Mouse (Mus musculus) kidney, embryonic 16.5 days (tissue): ENCODE measurements around the gene Tet3. TPM values are rescaled to one million over a fixed set of nuclear protein-coding genes. Genes with fewer than 3 reads are reported as not detected.

ENCODE experiments used
- ATAC-seq: fragments of 200-750 bp; cut with Nextera tagmentation; 2 replicates; pipeline ENCODE4 v1.8.0; 2017; ENCODE audit warnings: moderate TSS enrichment; ENCODE audit not compliant: low FRiP score, low TSS enrichment
- H3K27ac ChIP-seq: fragments of 300-500 bp; sonication (generic); 2 replicates; pipeline ENCODE4 v1.5.1; 2014; ENCODE audit warnings: low read length
- H3K27me3 ChIP-seq: fragments of 300-500 bp; sonication (generic); 2 replicates; pipeline ENCODE4 v1.6.1; 2014; ENCODE audit warnings: low read length, control low read depth, mixed read lengths; ENCODE audit not compliant: insufficient read depth
- H3K36me3 ChIP-seq: fragments of 300-500 bp; sonication (generic); 2 replicates; pipeline ENCODE4 v1.6.1; 2014; ENCODE audit warnings: low read length, control low read depth, mixed read lengths; ENCODE audit not compliant: insufficient read depth
- H3K4me1 ChIP-seq: fragments of 300-500 bp; sonication (generic); 2 replicates; pipeline ENCODE4 v1.6.1; 2014; ENCODE audit warnings: low read length, control low read depth, mixed read lengths; ENCODE audit not compliant: insufficient read depth
- H3K4me2 ChIP-seq: fragments of 300-500 bp; sonication (generic); replicated peaks from 2 replicates; pipeline ENCODE4 v1.6.1; 2014; ENCODE audit warnings: low read depth, low read length
- H3K4me3 ChIP-seq: fragments of 300-500 bp; sonication (generic); 2 replicates; pipeline ENCODE4 v1.5.1; 2014; ENCODE audit warnings: mild to moderate bottlenecking, low read length
- H3K9ac ChIP-seq: fragments of 300-500 bp; sonication (generic); replicated peaks from 2 replicates; pipeline ENCODE4 v1.6.1; 2014; ENCODE audit warnings: low read length
- H3K9me3 ChIP-seq: fragments of 300-500 bp; sonication (generic); 2 replicates; pipeline ENCODE4 v1.6.1; 2016; ENCODE audit warnings: low read length, control low read depth
- WGBS: fragments of 180-500 bp; shearing (Covaris S2); extraction: QIAGEN DNeasy Blood & Tissue Kit; methylation state at CpG from one replicate; pipeline ENCODE4 v1.1.7; 2014; 5-methylcytosine and 5-hydroxymethylcytosine counted together
- polyA plus RNA-seq: library from polyadenylated mRNA; unstranded; fragments of >200 nt; fragmentation: Nextera tagmentation; extraction: Ambion mirVana; gene quantifications from 2 replicates; pipeline ENCODE4 v1.2.1, GENCODE M21; 2015

The Tet3 gene
- polyA plus RNA-seq, 1 experiment from 2014 or later: 48.9 TPM

DNA sequence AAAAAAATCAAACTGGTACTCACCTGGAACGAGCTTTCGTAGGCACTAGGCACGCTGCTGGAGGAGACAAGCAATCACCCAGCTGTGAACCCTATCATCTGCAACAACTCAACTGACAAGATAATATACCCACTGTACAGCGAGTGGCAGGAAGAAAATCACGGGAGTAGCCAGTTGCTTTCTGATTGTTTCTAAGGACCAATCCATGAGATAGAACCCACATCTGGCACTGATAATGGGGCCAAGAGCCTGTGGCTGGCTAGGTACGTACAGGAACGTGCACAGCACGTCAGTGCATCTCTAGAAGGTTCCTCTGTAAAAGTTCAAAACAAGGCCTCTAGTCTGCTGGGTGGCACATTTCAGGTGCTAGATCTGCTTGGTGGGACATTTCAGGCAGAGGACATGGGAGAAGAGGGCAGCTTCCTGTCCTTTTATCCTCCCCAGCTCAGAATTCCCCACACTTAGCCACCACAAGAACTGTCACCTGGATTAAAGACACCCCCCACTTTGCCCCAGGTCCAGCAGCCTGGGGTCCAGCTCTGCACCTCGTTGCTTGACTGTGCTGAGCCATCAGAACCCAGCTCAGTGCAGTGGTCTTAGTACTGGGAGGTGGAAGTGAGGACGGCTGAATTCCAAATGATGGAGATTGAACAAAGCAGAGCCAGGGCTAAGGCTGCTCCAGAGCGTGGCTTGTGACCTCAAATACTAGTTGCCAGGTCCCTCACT lies 97.2 kb downstream of the Tet3 start:
- no peaks in the 10 kb centered on the region for H3K27me3 ChIP-seq
- no peak overlapping the region for H3K4me2 ChIP-seq
- no peak overlapping the region for H3K27ac ChIP-seq
- H3K4me1 ChIP-seq: no peaks in the 10 kb centered on the region
- H3K9me3 ChIP-seq: no peaks in the 10 kb centered on the region
- WGBS: 89% methylated on average over 11 of the region's 11 CpGs
- H3K9ac ChIP-seq: no peak overlapping the region
- ATAC-seq: no peak
- no peak overlapping the region for H3K4me3 ChIP-seq
- peaks cover 41% of the 10 kb centered on the region for H3K36me3 ChIP-seq

- Histone ChIP-seq H3K36me3 (peaks cover 45% of the 10 kb centered on the region), H3K4me1 (no peaks in the 10 kb centered on the region), H3K27ac (no peak overlapping the region), H3K9me3 (no peaks in the 10 kb centered on the region), H3K4me2 (no peak overlapping the region), H3K9ac (no peak overlapping the region), H3K27me3 (no peaks in the 10 kb centered on the region), H3K4me3 (no peak overlapping the region)
- WGBS: 90% methylated on average over 10 of the region's 10 CpGs
- no peak for ATAC-seq
Measured at GRCm38 (mm10) chr6:83357436-83357835, 101.4 kb downstream of the Tet3 start.

DNA sequence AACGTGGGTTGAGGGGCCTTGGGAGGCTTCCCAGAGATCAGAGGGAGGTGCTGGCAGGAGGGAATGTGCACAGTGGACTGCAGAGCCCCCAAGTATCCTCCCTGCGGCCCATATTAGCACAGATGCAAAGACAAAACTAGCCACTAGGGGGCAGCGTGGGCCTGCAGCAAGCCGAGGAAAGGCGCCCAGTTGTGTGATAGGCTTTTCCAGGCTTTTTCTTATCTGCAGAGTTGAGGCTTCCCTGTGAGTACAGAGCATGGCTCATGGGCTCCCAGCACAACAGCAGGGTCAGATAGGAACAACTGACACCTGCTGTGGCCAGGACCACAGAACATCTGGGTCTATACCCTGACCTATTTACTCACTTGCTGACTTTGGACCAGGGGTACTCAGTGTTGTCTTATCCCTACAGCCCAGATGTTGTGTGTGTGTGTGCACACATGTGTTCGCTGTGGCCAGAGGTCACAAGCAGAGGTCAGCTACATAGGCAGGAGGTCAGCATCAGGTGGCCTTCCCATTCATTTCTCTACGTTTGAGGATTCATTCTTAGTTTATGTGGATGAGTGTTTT lies 102.2 kb downstream of the Tet3 start:
- peaks cover 41% of the 10 kb centered on the region for H3K36me3 ChIP-seq
- 24% methylated on average over 7 of the region's 7 CpGs for WGBS
- ATAC-seq: peak; percentile 49; the same call in 1 of the 2 replicates

DNA sequence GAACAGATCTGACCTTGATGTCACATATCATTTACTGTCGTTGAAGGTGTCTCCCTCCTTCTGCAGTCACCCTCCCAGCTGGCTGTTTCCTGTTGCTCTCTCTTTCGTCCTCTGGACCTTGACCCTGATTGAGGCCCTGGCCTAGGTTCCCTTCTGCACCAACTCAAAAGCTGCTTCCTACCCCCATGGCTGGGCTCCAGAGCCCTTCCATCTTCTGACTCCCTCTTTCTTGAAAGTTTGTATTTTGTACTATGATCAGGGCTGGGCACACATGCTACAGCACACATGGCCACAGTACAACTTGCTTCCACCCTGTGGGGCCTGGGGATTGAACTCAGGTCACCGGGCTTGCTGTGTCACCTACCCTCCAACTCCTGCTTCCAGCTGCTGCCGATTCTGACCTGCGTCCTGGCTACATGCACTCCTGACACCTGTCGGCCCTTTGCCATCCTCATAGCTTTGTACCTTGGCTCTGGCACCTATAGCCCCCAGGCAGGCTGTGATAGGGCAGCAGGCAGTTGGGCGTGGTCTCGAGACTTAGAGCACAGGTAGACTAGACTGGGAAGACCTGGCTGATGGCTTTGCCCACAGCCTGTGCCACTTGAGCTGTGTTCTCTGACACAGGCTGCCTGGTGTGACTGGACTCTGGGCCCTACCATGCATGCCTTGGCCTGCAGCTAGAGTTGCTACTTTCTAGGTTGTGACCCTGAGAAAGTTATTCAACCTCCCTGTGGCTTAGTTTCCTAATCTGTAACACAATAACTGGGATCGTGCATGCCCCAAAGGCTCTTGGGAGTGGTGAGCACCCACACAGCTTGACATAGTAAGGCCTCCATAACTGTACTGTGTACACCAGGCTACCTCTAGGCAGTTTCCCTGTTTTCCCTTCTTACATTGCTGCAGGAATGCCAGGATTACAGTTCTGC lies 103.8 kb downstream of the Tet3 start:
- WGBS: 78% methylated on average over 9 of the region's 9 CpGs
- Histone ChIP-seq H3K4me3 (no peak overlapping the region), H3K4me1 (peaks cover 3% of the 10 kb centered on the region), H3K9me3 (no peaks in the 10 kb centered on the region), H3K27ac (no peak overlapping the region), H3K36me3 (peaks cover 38% of the 10 kb centered on the region), H3K9ac (no peak overlapping the region), H3K27me3 (no peaks in the 10 kb centered on the region), H3K4me2 (no peak overlapping the region)
- no peak for ATAC-seq

More for the DNA sequence above, 102.2 kb downstream of the Tet3 start:
- H3K9me3 ChIP-seq: no peaks in the 10 kb centered on the region
- H3K4me1 ChIP-seq: no peaks in the 10 kb centered on the region
- no peak overlapping the region for H3K9ac ChIP-seq
- H3K27me3 ChIP-seq: no peaks in the 10 kb centered on the region
- H3K27ac ChIP-seq: no peak overlapping the region
- no peak overlapping the region for H3K4me2 ChIP-seq
- no peak overlapping the region for H3K4me3 ChIP-seq

DNA sequence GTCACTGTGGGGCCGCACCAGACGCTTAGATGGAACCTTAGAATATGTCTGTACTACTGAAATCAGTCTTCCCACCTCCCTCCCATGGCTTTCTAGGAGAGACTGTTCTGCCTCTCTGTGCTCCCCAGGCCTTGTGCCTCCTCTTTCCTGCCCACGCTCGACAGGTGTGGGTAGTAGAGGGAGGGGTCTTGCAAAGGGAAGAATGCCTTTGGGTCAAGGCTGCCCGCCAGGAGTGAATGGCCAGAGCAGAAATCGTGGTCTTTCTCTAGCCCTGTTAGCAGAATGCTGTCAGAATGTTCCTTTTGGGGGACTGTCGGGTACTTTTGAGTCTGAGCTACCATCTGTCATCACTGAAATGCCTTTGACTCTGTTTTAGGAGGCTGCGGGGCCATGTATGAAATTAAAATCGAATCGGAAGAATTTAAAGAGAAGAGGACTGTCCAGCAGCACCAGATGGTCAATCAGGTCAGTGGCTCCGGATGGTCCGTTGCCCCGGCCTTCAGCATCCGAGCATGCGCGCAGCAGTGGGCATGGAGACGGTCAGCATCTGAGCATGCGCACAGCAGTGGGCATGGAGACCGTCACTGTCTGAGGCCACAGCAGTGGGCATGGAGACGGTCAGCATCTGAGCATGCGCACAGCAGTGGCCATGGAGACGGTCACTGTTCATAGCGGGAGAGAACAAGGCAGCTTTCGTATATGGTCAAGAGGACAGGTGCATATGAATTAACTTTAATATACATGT lies 106.0 kb downstream of the Tet3 start:
- ATAC-seq: no peak
- H3K9ac ChIP-seq: no peak overlapping the region
- no peak overlapping the region for H3K27ac ChIP-seq
- H3K4me2 ChIP-seq: no peak overlapping the region
- no peaks in the 10 kb centered on the region for H3K27me3 ChIP-seq
- peaks cover 13% of the 10 kb centered on the region for H3K4me1 ChIP-seq
- no peak overlapping the region for H3K4me3 ChIP-seq
- H3K36me3 ChIP-seq: peaks cover 19% of the 10 kb centered on the region; the same call in 1 of the 2 replicates
- WGBS: 92% methylated on average over 24 of the region's 24 CpGs
- no peaks in the 10 kb centered on the region for H3K9me3 ChIP-seq

- no peak overlapping the region for H3K27ac ChIP-seq
- H3K27me3 ChIP-seq: no peaks in the 10 kb centered on the region
- peaks cover 15% of the 10 kb centered on the region; the same call in 1 of the 2 replicates for H3K36me3 ChIP-seq
- no peak overlapping the region for H3K4me2 ChIP-seq
- H3K4me3 ChIP-seq: no peak overlapping the region
- H3K9ac ChIP-seq: no peak overlapping the region
- peaks cover 13% of the 10 kb centered on the region for H3K4me1 ChIP-seq
- no peaks in the 10 kb centered on the region for H3K9me3 ChIP-seq
- WGBS: 83% methylated on average over 7 of the region's 7 CpGs
- ATAC-seq: no peak; the same call in 1 of the 2 replicates
Measured at GRCm38 (mm10) chr6:83351490-83352160, 107.3 kb downstream of the Tet3 start.

DNA sequence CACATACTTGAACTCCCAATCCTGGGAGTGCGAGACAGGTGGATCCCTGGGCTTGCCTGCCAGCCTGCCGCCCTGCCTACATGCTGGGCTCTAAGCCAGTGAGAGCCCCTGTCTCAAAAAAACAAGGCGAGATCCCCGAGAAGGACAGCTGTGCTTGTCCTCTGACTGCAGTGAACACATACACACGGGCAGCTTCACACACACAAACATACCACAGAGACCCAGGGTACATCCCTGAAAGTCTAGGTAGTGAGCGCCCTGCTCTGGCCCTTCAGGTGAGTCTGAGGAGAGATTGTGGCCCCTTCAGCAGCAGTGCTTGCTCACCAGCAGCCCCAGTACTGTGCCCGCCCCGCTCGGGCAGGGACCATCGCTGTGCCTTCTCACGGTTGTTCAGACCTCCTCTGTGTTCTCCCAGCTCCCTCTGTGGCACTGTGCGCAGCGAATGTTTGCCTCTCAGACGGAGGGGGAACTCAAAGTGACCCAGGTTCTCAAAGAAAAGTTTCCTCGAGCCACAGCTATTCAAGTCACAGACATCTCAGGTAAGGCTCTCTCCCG lies 108.0 kb downstream of the Tet3 start:
- Histone ChIP-seq H3K27me3 (no peaks in the 10 kb centered on the region), H3K4me2 (no peak overlapping the region), H3K4me3 (no peak overlapping the region), H3K36me3 (peaks cover 15% of the 10 kb centered on the region; the same call in 1 of the 2 replicates), H3K9ac (peak overlapping the region; percentile 93; the same call in 1 of the 2 replicates), H3K27ac (no peak overlapping the region), H3K4me1 (peaks cover 13% of the 10 kb centered on the region), H3K9me3 (no peaks in the 10 kb centered on the region)
- WGBS: 90% methylated on average over 16 of the region's 16 CpGs
- ATAC-seq: no peak

- Histone ChIP-seq H3K4me2 (peak overlapping the region; percentile 80), H3K4me1 (peaks cover 13% of the 10 kb centered on the region), H3K9me3 (no peaks in the 10 kb centered on the region), H3K4me3 (peak overlapping the region; percentile 78), H3K9ac (peak overlapping the region; percentile 93), H3K27me3 (no peaks in the 10 kb centered on the region), H3K36me3 (peaks cover 15% of the 10 kb centered on the region; the same call in 1 of the 2 replicates), H3K27ac (no peak overlapping the region)
- 85% methylated on average over 7 of the region's 7 CpGs for WGBS
- ATAC-seq: no peak
Measured at GRCm38 (mm10) chr6:83350172-83350571, 108.7 kb downstream of the Tet3 start.
